Mouse (Mus musculus) thymus, adult 2 months (tissue): ENCODE results near the gene Cpeb4.

ENCODE experiments used
- CTCF ChIP-seq: fragments of 200-500 bp; IDR thresholded peaks from 2 replicates; pipeline ENCODE4 v1.5.1; 2012; ENCODE audit warnings: mild to moderate bottlenecking, control low read depth, low read length, moderate library complexity, borderline replicate concordance; ENCODE audit not compliant: control insufficient read depth, poor library complexity, insufficient read depth; ENCODE audit errors: extremely low read depth
- POLR2A ChIP-seq: fragments of 200-500 bp; IDR thresholded peaks from 2 replicates; pipeline ENCODE4 v1.6.1; 2012; ENCODE audit warnings: mild to moderate bottlenecking, low read length, control low read depth, moderate library complexity; ENCODE audit not compliant: control insufficient read depth, poor library complexity, insufficient read depth; ENCODE audit errors: extremely low read depth

DNA sequence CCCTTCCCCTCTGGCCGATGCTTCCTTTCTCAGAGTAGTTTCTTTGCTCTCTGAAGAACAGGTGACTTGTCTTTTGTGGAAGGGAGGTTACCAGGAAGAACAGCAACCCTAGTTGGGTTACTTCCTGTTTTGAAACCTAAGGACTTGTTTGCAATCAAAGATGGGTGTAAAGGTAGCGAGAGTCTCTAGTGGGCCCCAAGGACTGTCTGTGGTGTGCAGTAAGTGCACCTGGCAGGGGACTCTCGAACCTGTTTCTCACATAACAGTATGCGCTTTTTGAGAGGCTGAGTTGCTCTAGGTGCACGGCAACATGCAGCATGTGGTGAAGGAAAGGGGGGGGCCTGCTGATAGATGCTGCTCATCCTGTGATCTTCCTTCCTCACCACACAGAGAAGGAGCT is 40.0 kb upstream of the Cpeb4 start:
- TF ChIP-seq POLR2A (no peak), CTCF (no peak)
